Mouse (Mus musculus): ENCODE data around the gene Treml1.

The Treml1 gene

DNA sequence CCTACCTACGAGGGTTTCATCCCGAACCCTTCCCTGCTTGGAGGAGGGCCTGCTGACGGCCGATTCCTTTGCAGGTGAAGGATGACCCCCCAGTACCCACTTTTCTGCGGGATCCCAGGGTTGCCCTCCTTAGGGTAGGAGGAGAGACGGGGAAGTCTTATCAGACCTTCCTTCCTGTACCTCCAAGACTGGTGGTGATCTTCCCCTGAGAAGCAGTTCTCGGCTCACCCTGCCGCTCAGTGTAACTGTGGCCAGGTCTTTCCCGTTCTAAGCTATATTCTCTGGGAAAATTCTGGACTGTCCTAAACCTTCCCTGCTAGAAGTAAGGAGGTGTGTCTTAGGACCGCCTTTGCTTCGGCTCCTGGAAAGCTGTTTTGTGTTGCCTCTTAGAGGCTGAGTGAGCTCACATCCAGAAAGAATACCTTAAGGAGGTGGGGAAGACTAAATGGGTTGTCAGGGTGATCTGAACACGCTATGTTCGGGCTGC lies 50.6 kb downstream of the Treml1 start:
- DNase-seq, result no peak

DNA sequence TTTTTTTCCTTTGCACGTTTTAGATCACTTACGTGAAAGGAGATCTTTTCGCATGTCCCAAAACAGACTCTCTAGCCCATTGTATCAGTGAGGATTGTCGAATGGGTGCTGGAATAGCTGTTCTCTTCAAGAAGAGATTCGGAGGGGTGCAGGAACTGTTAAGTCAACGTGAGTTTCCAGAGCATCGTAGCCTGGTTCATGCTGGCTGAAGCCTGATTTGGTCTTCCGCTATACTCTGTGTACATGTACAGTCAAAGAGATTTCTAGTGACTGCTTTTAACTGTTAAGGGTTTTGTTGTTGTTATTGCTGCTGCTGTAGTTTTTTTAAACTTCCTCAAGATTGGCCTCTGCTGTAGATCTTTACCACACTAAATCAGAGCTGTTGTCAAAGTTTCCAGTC lies 51.5 kb downstream of the Treml1 start:
- DNase-seq, result no peak

DNA sequence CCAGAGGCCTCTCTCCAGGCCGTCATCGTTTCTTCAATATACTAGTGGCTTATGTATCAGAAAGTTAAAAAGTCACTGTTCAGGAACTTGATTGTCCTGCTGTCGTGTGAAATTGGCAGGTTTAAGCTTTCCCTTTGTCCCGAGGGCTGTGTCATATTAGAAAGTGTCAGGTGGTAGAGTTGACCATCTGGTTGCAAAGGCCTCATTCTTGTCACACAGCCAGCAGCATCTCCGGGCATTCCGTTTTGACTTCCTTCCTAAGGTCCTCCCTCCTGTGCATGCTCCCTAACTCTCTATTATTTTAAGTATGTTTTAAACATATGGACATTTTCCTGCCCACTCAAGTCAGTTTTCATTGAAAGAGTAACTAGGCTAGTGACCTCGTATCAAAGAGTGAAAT lies 56.3 kb downstream of the Treml1 start:
- no peak for DNase-seq
